Mouse (Mus musculus): ENCODE data around the gene Ublcp1.

Ublcp1 gene

GRCm38 (mm10) chr11:44414605-44415004 is 55.7 kb downstream of the Ublcp1 start:
- no peak for DNase-seq

- no peak for DNase-seq
Measured at GRCm38 (mm10) chr11:44413371-44413770, 56.9 kb downstream of the Ublcp1 start.

- no peak for DNase-seq
Measured at GRCm38 (mm10) chr11:44412276-44412675, 58.0 kb downstream of the Ublcp1 start.

GRCm38 (mm10) chr11:44410413-44410812 is 59.9 kb downstream of the Ublcp1 start:
- no peak for DNase-seq

GRCm38 (mm10) chr11:44408626-44409025 is 61.7 kb downstream of the Ublcp1 start:
- DNase-seq: no peak

GRCm38 (mm10) chr11:44406457-44406856 is 63.8 kb downstream of the Ublcp1 start:
- no peak for DNase-seq

- DNase-seq: no peak
Measured at GRCm38 (mm10) chr11:44405961-44406360, 64.3 kb downstream of the Ublcp1 start.

- DNase-seq: no peak
Measured at GRCm38 (mm10) chr11:44405113-44405512, 65.2 kb downstream of the Ublcp1 start.
